ENCODE assay signal across 8 mouse cellular contexts in the genomic region with DNA sequence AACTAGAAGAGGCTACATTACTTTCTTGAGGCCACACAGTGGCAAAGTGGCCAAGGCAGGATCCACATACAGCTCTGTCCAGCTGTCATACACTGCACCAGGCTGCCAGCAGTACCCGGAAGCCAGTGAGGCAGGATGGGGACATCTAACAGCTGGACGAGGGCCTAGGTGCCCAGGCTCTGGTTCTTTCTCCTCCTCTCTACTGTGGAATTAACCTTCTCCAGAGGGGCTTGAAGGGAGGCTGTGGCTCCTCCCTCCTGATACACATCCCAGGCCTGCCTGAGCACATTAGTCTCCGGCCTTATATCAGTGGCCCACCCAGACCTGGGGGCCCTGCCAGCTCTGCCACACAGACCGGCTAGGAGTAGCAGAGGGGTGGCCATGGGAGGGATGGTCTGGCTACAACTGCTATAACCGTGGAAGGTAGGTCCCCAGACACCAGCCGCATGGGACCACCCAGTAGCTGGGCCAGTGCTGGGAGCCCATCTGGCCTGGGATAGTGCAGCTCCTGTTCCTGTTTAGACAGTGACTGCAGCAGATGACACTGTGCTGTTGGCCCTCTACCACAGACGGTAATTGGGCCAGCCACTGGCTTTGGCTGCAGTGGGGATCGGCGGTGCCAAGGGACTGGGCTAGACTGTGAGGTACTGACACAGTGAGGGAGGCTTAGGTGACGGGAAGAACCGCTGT. TPM values are rescaled to one million over a fixed set of nuclear protein-coding genes. Genes with fewer than 3 reads are reported as not detected.
DNase-seq lines count a peak whose midpoint lies in the region; ATAC-seq and TF ChIP-seq lines count a peak whose summit lies in the region.

No protein-coding gene starts in this region.

- 53% methylated on average over 11 of the region's 11 CpGs for WGBS in limb, embryonic 12.5 days
- 51% methylated on average over 11 of the region's 11 CpGs for WGBS in stomach, embryonic 14.5 days

- no peaks in the 10 kb centered on the region for H3K9me3 ChIP-seq in limb, embryonic 12.5 days
- no peaks in the 10 kb centered on the region for H3K9me3 ChIP-seq in stomach, embryonic 14.5 days (ENCODE audit: control insufficient read depth, low read depth, low read length)

- no peaks in the 10 kb centered on the region for H3K36me3 ChIP-seq in limb, embryonic 12.5 days
- H3K36me3 ChIP-seq in stomach, embryonic 14.5 days (ENCODE audit: control insufficient read depth, insufficient read depth, low read length), result no peaks in the 10 kb centered on the region

- intact Hi-C loops in gastrocnemius, postnatal 36 days (cut with DNase I), result no loop called here

- no peak overlapping the region for H3K4me2 ChIP-seq in limb, embryonic 12.5 days
- peak overlapping the region; percentile 8; the same call in 1 of the 2 replicates for H3K4me2 ChIP-seq in stomach, embryonic 14.5 days (replicated peaks; ENCODE audit: low read depth, low read length)

- TF ChIP-seq CTCF in layer of hippocampus, adult 2 months (conservative IDR thresholded peaks at IDR 0.05), result no peak

- no peak overlapping the region for H3K4me3 ChIP-seq in layer of hippocampus, adult 2 months
- H3K4me3 ChIP-seq in limb, embryonic 12.5 days (replicated peaks), result no peak overlapping the region
- no peak overlapping the region for H3K4me3 ChIP-seq in stomach, embryonic 14.5 days (ENCODE audit: low read depth, low read length)

- peaks cover 51% of the 10 kb centered on the region for H3K4me1 ChIP-seq in limb, embryonic 12.5 days (replicated peaks)
- H3K4me1 ChIP-seq in stomach, embryonic 14.5 days (ENCODE audit: control insufficient read depth, insufficient read depth, low read length), result peaks cover 34% of the 10 kb centered on the region

- DNase-seq in layer of hippocampus, adult 2 months (ENCODE audit: low spot score in 2 of 2), result peak; percentile 44 to 49
- no peak for DNase-seq in layer of hippocampus, postnatal 25 days (ENCODE audit: extremely low spot score in 1 of 2, low spot score in 1 of 2)
- DNase-seq in cerebellum, adult 9-10 months, result peak; percentile 82
- peak; percentile 74 to 78 for DNase-seq in gastrocnemius, postnatal 36 days
- no peak for DNase-seq in natural killer cell, adult 2 months (ENCODE audit: low spot score in 2 of 2)
- DNase-seq in T-cell, adult 2 months (ENCODE audit: low spot score), result no peak

- peak overlapping the region; percentile 48; the same call in 1 of the 2 replicates for H3K27ac ChIP-seq in layer of hippocampus, adult 2 months
- H3K27ac ChIP-seq in limb, embryonic 12.5 days, result peak overlapping the region; percentile 96
- peak overlapping the region; percentile 56 for H3K27ac ChIP-seq in stomach, embryonic 14.5 days (ENCODE audit: low read length)

- H3K27me3 ChIP-seq in limb, embryonic 12.5 days, result no peaks in the 10 kb centered on the region
- no peaks in the 10 kb centered on the region for H3K27me3 ChIP-seq in stomach, embryonic 14.5 days (ENCODE audit: control insufficient read depth, insufficient read depth, low read length)

- ATAC-seq in limb, embryonic 12.5 days (ENCODE audit: insufficient number of reproducible peaks, insufficient read depth, low FRiP score, low TSS enrichment, low read depth), result peak; percentile 45; the same call in 1 of the 2 replicates
- ATAC-seq in stomach, embryonic 14.5 days (ENCODE audit: insufficient number of reproducible peaks, insufficient read depth, low FRiP score, low read depth), result peak; percentile 58

- H3K9ac ChIP-seq in limb, embryonic 12.5 days (replicated peaks), result no peak overlapping the region
- no peak overlapping the region for H3K9ac ChIP-seq in stomach, embryonic 14.5 days (replicated peaks; ENCODE audit: low read depth, low read length)

RNA-seq across cellular contexts. Expression of a gene that starts 37.5 kb away (rescaled TPM):
- total RNA-seq in layer of hippocampus, adult 2 months (2021), result 1 to 10 TPM in 1 of 2 experiments, under 1 TPM in 1; 0.81 to 2.2 TPM
- total RNA-seq in layer of hippocampus, postnatal 25 days (2021), result 1 to 10 TPM; 1.3 to 1.8 TPM
- 10 to 100 TPM; 44.0 to 49.7 TPM for total RNA-seq in gastrocnemius, postnatal 36 days (2021)
- 54.7 and 65.0 TPM in 2 replicates for polyA plus RNA-seq in limb, embryonic 12.5 days (2016; fragmentation: Nextera tagmentation; extraction: Ambion mirVana)
- polyA plus RNA-seq in stomach, embryonic 14.5 days (2014; fragmentation: Nextera tagmentation; extraction: Ambion mirVana), result 39.7 and 45.2 TPM in 2 replicates

RNA-seq across cellular contexts. Expression of a gene that starts 46.9 kb away (rescaled TPM):
- 10 to 100 TPM; 31.7 to 35.2 TPM for total RNA-seq in layer of hippocampus, adult 2 months (2021)
- total RNA-seq in layer of hippocampus, postnatal 25 days (2021), result 10 to 100 TPM; 37.5 to 44.8 TPM
- total RNA-seq in gastrocnemius, postnatal 36 days (2021), result under 1 TPM; 0.64 to 0.69 TPM
- polyA plus RNA-seq in limb, embryonic 12.5 days (2016; fragmentation: Nextera tagmentation; extraction: Ambion mirVana), result 15.7 and 16.4 TPM in 2 replicates
- 22.0 and 24.5 TPM in 2 replicates for polyA plus RNA-seq in stomach, embryonic 14.5 days (2014; fragmentation: Nextera tagmentation; extraction: Ambion mirVana)

Comparison
In these comparisons a context has a peak if more than half of its experiments do, and no peak if none do; other contexts are left out.
1. DNase-seq: peak in layer of hippocampus, adult 2 months (2 of 2), cerebellum, adult 9-10 months (single experiment) and gastrocnemius, postnatal 36 days (2 of 2); none in layer of hippocampus, postnatal 25 days (0 of 2), natural killer cell, adult 2 months (0 of 2) and T-cell, adult 2 months (single experiment).
2. RNA of a gene that starts 37.5 kb away (total RNA-seq): 44.0 to 49.7 TPM in gastrocnemius, postnatal 36 days; 0.81 to 2.2 TPM in layer of hippocampus, adult 2 months and 1.3 to 1.8 TPM in layer of hippocampus, postnatal 25 days; every median in the first group is over 10 times any median in the second.
3. RNA of a gene that starts 46.9 kb away (total RNA-seq): 37.5 to 44.8 TPM in layer of hippocampus, postnatal 25 days and 31.7 to 35.2 TPM in layer of hippocampus, adult 2 months; 0.64 to 0.69 TPM in gastrocnemius, postnatal 36 days; every median in the first group is over 10 times any median in the second.
4. Peak in every context shown above with its lines, with median percentiles within 50 percentile points of each other: H3K27ac ChIP-seq.